Mouse (Mus musculus): Measurements from ENCODE around the gene Gm49369. TPM values are rescaled to one million over a fixed set of nuclear protein-coding genes. Genes with fewer than 3 reads are reported as not detected.

The Gm49369 gene
- total RNA-seq, 2 experiments from 2014 or later, result 24.9 TPM; not detected in 1

- no peak for ATAC-seq (ENCODE audit: poor library complexity, severe bottlenecking)
Observed at GRCm38 (mm10) chr7:142373039-142373438, 9.4 kb downstream of the Gm49369 start.

- peak; percentile 50 for ATAC-seq (ENCODE audit: poor library complexity, severe bottlenecking)
Observed at GRCm38 (mm10) chr7:142371768-142372661, 10.5 kb downstream of the Gm49369 start.

- 0 out of 2 replicates have a peak, but pooled peaks have one; percentile 5 for ATAC-seq (ENCODE audit: poor library complexity, severe bottlenecking)
Observed at GRCm38 (mm10) chr7:142371398-142371767, 11.1 kb downstream of the Gm49369 start.

- no peak for ATAC-seq (ENCODE audit: poor library complexity, severe bottlenecking)
Observed at GRCm38 (mm10) chr7:142370937-142371336, 11.5 kb downstream of the Gm49369 start.

- peak; percentile 33 for ATAC-seq (ENCODE audit: poor library complexity, severe bottlenecking)
Observed at GRCm38 (mm10) chr7:142369820-142370219, 12.6 kb downstream of the Gm49369 start.

- ATAC-seq (ENCODE audit: poor library complexity, severe bottlenecking), result no peak
Observed at GRCm38 (mm10) chr7:142368856-142369255, 13.6 kb downstream of the Gm49369 start.

GRCm38 (mm10) chr7:142363107-142363506 is 19.4 kb downstream of the Gm49369 start:
- no peak for ATAC-seq (ENCODE audit: poor library complexity, severe bottlenecking)

GRCm38 (mm10) chr7:142360743-142361142 is 21.7 kb downstream of the Gm49369 start:
- no peak for ATAC-seq (ENCODE audit: poor library complexity, severe bottlenecking)

- ATAC-seq (ENCODE audit: poor library complexity, severe bottlenecking), result no peak
Observed at GRCm38 (mm10) chr7:142359129-142359528, 23.3 kb downstream of the Gm49369 start.

- no peak for ATAC-seq (ENCODE audit: poor library complexity, severe bottlenecking)
Observed at GRCm38 (mm10) chr7:142357566-142357965, 24.9 kb downstream of the Gm49369 start.

GRCm38 (mm10) chr7:142354661-142355233 is 27.7 kb downstream of the Gm49369 start:
- ATAC-seq (ENCODE audit: poor library complexity, severe bottlenecking), result peak; percentile 48

- peak; percentile 81 for ATAC-seq (ENCODE audit: poor library complexity, severe bottlenecking)
Observed at GRCm38 (mm10) chr7:142353854-142354253, 28.6 kb downstream of the Gm49369 start.

- no peak for ATAC-seq (ENCODE audit: poor library complexity, severe bottlenecking)
Observed at GRCm38 (mm10) chr7:142351569-142351968, 30.9 kb downstream of the Gm49369 start.

GRCm38 (mm10) chr7:142349308-142349961 is 33.0 kb downstream of the Gm49369 start:
- peak; percentile 53 for ATAC-seq (ENCODE audit: poor library complexity, severe bottlenecking)

GRCm38 (mm10) chr7:142347542-142347941 is 34.9 kb downstream of the Gm49369 start:
- ATAC-seq (ENCODE audit: poor library complexity, severe bottlenecking), result no peak

GRCm38 (mm10) chr7:142342247-142342640 is 40.2 kb downstream of the Gm49369 start:
- ATAC-seq (ENCODE audit: poor library complexity, severe bottlenecking), result peak; percentile 54

- peak; percentile 9; the same call in 1 of the 2 replicates for ATAC-seq (ENCODE audit: poor library complexity, severe bottlenecking)
Observed at GRCm38 (mm10) chr7:142341564-142342246, 40.8 kb downstream of the Gm49369 start.

GRCm38 (mm10) chr7:142340269-142340970 is 42.0 kb downstream of the Gm49369 start:
- peak; percentile 88 for ATAC-seq (ENCODE audit: poor library complexity, severe bottlenecking)

GRCm38 (mm10) chr7:142335151-142335550 is 47.3 kb downstream of the Gm49369 start:
- ATAC-seq (ENCODE audit: poor library complexity, severe bottlenecking), result no peak

GRCm38 (mm10) chr7:142334246-142334645 is 48.2 kb downstream of the Gm49369 start:
- ATAC-seq (ENCODE audit: poor library complexity, severe bottlenecking), result peak; percentile 94
